Mouse (Mus musculus) liver, embryonic 13.5 days (tissue): ENCODE measurements around the gene Dgki. TPM values are rescaled to one million over a fixed set of nuclear protein-coding genes. Genes with fewer than 3 reads are reported as not detected.

Experiments used
- ATAC-seq: fragments of 200-750 bp; cut with Nextera tagmentation; 2 replicates; pipeline ENCODE4 v1.8.0; 2017; ENCODE audit warnings: low read depth, mild to moderate bottlenecking, moderate number of reproducible peaks, moderate library complexity
- DNase-seq: peaks from one replicate; pipeline ENCODE4 v3.0.0; 2022
- H3K27ac ChIP-seq: fragments of 300-500 bp; sonication (generic); 2 replicates; pipeline ENCODE4 v1.5.1; 2015; ENCODE audit warnings: moderate library complexity, mild to moderate bottlenecking, inconsistent platforms
- H3K27me3 ChIP-seq: fragments of 300-500 bp; sonication (generic); 2 replicates; pipeline ENCODE4 v1.6.1; 2015; ENCODE audit warnings: mild to moderate bottlenecking, inconsistent platforms
- H3K36me3 ChIP-seq: fragments of 300-500 bp; sonication (generic); 2 replicates; pipeline ENCODE4 v1.6.1; 2015; ENCODE audit warnings: mild to moderate bottlenecking, inconsistent platforms
- H3K4me1 ChIP-seq: fragments of 300-500 bp; sonication (generic); replicated peaks from 2 replicates; pipeline ENCODE4 v1.6.1; 2015; ENCODE audit warnings: inconsistent platforms
- H3K4me2 ChIP-seq: fragments of 300-500 bp; sonication (generic); 2 replicates; pipeline ENCODE4 v1.6.1; 2015; ENCODE audit warnings: inconsistent platforms, mild to moderate bottlenecking, moderate library complexity
- H3K4me3 ChIP-seq: fragments of 300-500 bp; sonication (generic); replicated peaks from 2 replicates; pipeline ENCODE4 v1.5.1; 2015; ENCODE audit warnings: mild to moderate bottlenecking, inconsistent platforms
- H3K9ac ChIP-seq: fragments of 300-500 bp; sonication (generic); 2 replicates; pipeline ENCODE4 v1.6.1; 2015; ENCODE audit warnings: mild to moderate bottlenecking, inconsistent platforms
- H3K9me3 ChIP-seq: fragments of 300-500 bp; sonication (generic); replicated peaks from 2 replicates; pipeline ENCODE4 v1.6.1; 2016; ENCODE audit warnings: inconsistent platforms
- WGBS: fragments of 180-500 bp; shearing (Covaris S2); methylation state at CpG from one replicate; pipeline ENCODE4 v1.1.7; 2015; ENCODE audit not compliant: insufficient replicate concordance; 5-methylcytosine and 5-hydroxymethylcytosine counted together
- polyA plus RNA-seq: library from polyadenylated mRNA; unstranded; fragments of >200 nt; fragmentation: Nextera tagmentation; extraction: Ambion mirVana; gene quantifications from 2 replicates; pipeline ENCODE4 v1.2.1, GENCODE M21; 2015

The Dgki gene
- polyA plus RNA-seq, 1 experiment from 2014 or later: 0.06 TPM

DNA sequence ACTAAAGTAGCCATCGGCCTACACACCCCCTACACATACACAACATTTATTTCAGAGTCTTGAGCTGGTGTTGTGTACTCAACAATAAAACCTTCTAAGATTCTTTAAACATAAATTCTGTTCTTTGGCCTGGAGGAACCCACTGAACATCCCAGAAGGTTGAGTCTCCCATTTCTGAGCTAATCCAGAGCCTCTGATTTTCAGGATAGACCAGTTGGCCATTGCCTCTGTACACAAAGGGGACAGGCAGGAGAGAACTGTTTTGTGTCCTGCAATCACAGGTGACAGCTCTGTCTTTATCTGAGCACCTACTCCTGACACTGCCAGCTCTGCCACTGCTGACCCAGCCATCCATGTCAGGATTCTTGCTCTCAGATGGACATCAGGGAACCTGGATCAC lies 8.8 kb downstream of the Dgki start:
- no peaks in the 10 kb centered on the region for H3K36me3 ChIP-seq
- H3K4me1 ChIP-seq: no peaks in the 10 kb centered on the region
- H3K27me3 ChIP-seq: no peaks in the 10 kb centered on the region
- ATAC-seq (no peak), DNase-seq (no peak)
- H3K4me3 ChIP-seq: no peak overlapping the region
- 71% methylated on average over 1 of the region's 1 CpGs for WGBS
- H3K27ac ChIP-seq: no peak overlapping the region
- no peak overlapping the region for H3K9ac ChIP-seq
- no peak overlapping the region for H3K4me2 ChIP-seq
- no peaks in the 10 kb centered on the region for H3K9me3 ChIP-seq

DNA sequence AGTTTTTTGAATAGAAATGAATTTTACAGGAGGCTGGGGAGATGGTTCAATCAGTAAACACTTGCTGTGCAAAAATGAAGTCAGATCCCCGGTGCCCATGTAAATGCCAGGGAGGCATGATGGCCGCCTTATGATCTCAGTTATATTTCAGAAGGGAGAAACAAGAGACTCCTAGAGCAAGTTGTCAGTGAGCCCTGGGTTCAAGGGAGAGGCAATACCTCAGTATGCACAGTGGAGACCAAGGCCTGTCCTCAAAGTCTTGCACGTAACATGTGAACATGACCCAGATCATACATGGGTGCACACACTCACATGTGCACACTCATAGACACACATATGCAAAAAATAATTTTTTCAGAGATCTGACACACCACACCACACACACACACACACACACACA lies 9.3 kb downstream of the Dgki start:
- Histone ChIP-seq H3K4me3 (no peak overlapping the region), H3K9ac (no peak overlapping the region), H3K4me2 (no peak overlapping the region), H3K27ac (no peak overlapping the region), H3K9me3 (no peaks in the 10 kb centered on the region), H3K4me1 (no peaks in the 10 kb centered on the region), H3K27me3 (no peaks in the 10 kb centered on the region), H3K36me3 (no peaks in the 10 kb centered on the region)
- WGBS: 77% methylated on average over 3 of the region's 3 CpGs
- DNase-seq: no peak
- no peak for ATAC-seq

DNA sequence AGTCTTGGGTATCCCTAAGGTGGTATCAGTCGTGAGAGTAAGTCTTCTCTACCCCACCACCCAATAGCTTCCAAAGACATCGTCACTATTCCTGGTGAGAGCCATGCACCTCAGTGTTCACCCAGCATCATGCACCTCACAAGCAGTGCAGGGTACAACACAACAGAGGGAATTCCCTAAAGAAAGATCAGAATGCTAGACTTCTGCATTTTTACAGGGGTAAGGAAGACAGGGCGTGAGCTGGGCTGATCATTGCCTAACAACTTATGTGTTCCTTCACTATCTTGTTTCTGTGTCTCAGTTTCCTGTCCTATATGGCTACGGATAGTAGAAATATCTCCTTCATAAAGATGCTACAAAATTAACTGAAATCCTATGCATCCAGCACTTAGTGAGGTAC lies 13.8 kb downstream of the Dgki start:
- no peaks in the 10 kb centered on the region for H3K4me1 ChIP-seq
- WGBS: 61% methylated on average over 4 of the region's 4 CpGs
- H3K27ac ChIP-seq: no peak overlapping the region
- no peak overlapping the region for H3K4me3 ChIP-seq
- H3K9me3 ChIP-seq: no peaks in the 10 kb centered on the region
- ATAC-seq (no peak), DNase-seq (no peak)
- H3K4me2 ChIP-seq: no peak overlapping the region
- no peaks in the 10 kb centered on the region for H3K36me3 ChIP-seq
- H3K9ac ChIP-seq: no peak overlapping the region
- H3K27me3 ChIP-seq: no peaks in the 10 kb centered on the region

- no peaks in the 10 kb centered on the region for H3K9me3 ChIP-seq
- no peaks in the 10 kb centered on the region for H3K36me3 ChIP-seq
- no peak overlapping the region for H3K9ac ChIP-seq
- H3K27ac ChIP-seq: no peak overlapping the region
- H3K4me3 ChIP-seq: no peak overlapping the region
- DNase-seq (no peak), ATAC-seq (no peak)
- H3K27me3 ChIP-seq: no peaks in the 10 kb centered on the region
- 59% methylated on average over 9 of the region's 9 CpGs for WGBS
- no peak overlapping the region for H3K4me2 ChIP-seq
- H3K4me1 ChIP-seq: no peaks in the 10 kb centered on the region
Observed at GRCm38 (mm10) chr6:37284879-37285278, 15.1 kb downstream of the Dgki start.

- no peaks in the 10 kb centered on the region for H3K9me3 ChIP-seq
- H3K4me2 ChIP-seq: no peak overlapping the region
- no peak overlapping the region for H3K4me3 ChIP-seq
- no peaks in the 10 kb centered on the region for H3K27me3 ChIP-seq
- H3K36me3 ChIP-seq: no peaks in the 10 kb centered on the region
- H3K27ac ChIP-seq: no peak overlapping the region
- ATAC-seq (no peak), DNase-seq (no peak)
- no peak overlapping the region for H3K9ac ChIP-seq
- H3K4me1 ChIP-seq: no peaks in the 10 kb centered on the region
- WGBS: 38% methylated on average over 2 of the region's 2 CpGs
Observed at GRCm38 (mm10) chr6:37283336-37283735, 16.6 kb downstream of the Dgki start.

- H3K4me2 ChIP-seq: no peak overlapping the region
- H3K4me1 ChIP-seq: no peaks in the 10 kb centered on the region
- H3K9ac ChIP-seq: no peak overlapping the region
- H3K36me3 ChIP-seq: no peaks in the 10 kb centered on the region
- no peak overlapping the region for H3K27ac ChIP-seq
- ATAC-seq: no peak
- no peak for DNase-seq
- H3K4me3 ChIP-seq: no peak overlapping the region
- WGBS: 38% methylated on average over 1 of the region's 1 CpGs
- no peaks in the 10 kb centered on the region for H3K27me3 ChIP-seq
- no peaks in the 10 kb centered on the region for H3K9me3 ChIP-seq
Observed at GRCm38 (mm10) chr6:37282659-37283058, 17.3 kb downstream of the Dgki start.

DNA sequence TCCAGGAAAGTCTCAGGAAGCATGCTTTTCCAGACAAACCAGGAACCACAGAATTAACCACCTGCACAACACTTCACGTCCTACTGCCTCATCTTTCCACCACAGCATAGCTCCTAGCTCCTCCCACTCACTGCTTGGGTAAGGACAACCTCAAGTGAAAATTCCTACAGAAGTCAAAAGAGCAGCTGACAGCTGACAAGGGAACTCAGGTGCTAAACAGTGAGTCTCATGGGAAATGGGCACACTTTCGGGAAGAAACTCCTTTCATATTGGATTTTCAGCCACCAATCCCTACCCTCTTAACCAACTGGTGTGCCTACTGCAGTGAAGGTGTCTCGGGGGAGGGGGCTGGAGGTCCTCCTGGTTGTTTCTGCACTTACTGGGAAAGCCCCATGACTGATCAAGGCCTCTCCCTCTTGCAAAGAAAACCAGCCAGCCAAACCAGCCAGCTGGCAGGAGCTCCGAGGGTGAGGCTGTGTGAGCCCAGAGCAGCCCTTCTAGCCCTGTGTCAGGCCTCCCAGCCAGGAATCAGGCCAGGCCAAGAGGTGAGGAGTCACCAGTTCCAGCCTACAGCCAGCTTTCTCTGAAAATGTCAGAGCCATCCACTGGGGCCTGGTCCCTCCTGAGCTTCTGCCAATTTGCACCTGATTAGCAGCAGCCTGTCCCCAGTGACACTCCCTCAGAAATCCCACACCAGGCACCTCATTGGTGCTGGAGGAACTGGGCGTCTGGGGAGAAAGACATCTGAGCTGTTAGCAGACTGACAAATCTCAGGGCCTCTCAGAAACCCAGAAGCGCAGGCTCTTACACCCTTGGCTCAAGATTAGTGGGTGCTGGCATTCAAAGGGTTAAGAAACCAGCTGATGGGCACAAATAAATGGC lies 22.9 kb downstream of the Dgki start:
- 45% methylated on average over 6 of the region's 6 CpGs for WGBS
- Histone ChIP-seq H3K4me2 (no peak overlapping the region), H3K4me3 (no peak overlapping the region), H3K27ac (no peak overlapping the region), H3K36me3 (no peaks in the 10 kb centered on the region), H3K27me3 (no peaks in the 10 kb centered on the region), H3K9ac (no peak overlapping the region), H3K4me1 (no peaks in the 10 kb centered on the region), H3K9me3 (no peaks in the 10 kb centered on the region)
- no peak for DNase-seq
- no peak for ATAC-seq

DNA sequence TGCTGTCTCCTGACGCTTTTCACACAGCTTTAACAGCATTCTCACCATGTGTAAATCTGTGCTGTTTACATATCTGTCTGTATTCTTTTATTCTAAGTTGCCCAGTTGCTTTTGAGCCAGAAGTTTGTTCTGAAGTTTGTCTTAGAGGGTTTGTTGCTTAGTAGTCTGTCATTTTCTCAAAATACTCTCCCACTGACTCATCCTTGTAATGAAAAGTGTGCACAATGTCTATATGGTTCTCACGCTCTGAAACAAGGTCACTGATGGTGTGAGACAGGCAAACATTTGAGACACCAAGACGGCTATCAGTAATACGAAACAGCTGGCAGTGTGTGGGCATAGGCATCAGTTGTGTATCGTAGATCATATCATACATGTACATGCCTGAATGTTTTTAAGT lies 23.8 kb downstream of the Dgki start:
- ATAC-seq (no peak), DNase-seq (no peak)
- Histone ChIP-seq H3K4me1 (no peaks in the 10 kb centered on the region), H3K9ac (no peak overlapping the region), H3K9me3 (no peaks in the 10 kb centered on the region), H3K27ac (no peak overlapping the region), H3K36me3 (no peaks in the 10 kb centered on the region), H3K4me3 (no peak overlapping the region), H3K27me3 (no peaks in the 10 kb centered on the region), H3K4me2 (no peak overlapping the region)
- 55% methylated on average over 5 of the region's 5 CpGs for WGBS

GRCm38 (mm10) chr6:37270905-37271591 lies 28.9 kb downstream of the Dgki start:
- ATAC-seq: no peak

DNA sequence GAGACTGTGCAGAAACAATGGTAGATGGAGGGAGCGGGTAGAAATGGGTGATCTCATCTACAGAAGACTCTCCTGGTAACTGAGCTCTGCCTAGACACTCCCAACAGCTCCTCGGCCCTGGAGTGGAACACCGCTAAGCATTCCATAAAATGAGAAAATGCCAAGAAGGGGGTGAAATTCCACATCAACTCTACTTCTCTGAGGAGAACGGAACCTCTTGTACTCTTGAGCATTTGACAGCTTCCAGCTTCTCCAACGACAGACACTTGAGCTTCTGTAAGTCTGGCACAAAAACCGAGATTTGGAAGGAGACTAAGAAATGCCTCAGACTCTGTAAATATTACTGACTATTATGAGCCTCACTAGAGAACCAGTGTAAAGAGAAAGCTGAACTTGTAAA lies 31.4 kb downstream of the Dgki start:
- Histone ChIP-seq H3K9ac (no peak overlapping the region), H3K4me3 (no peak overlapping the region), H3K27ac (no peak overlapping the region), H3K4me2 (no peak overlapping the region), H3K4me1 (no peaks in the 10 kb centered on the region), H3K9me3 (no peaks in the 10 kb centered on the region), H3K36me3 (no peaks in the 10 kb centered on the region), H3K27me3 (no peaks in the 10 kb centered on the region)
- DNase-seq (no peak), ATAC-seq (no peak)
- 74% methylated on average over 6 of the region's 6 CpGs for whole genome bisulfite sequencing

More at GRCm38 (mm10) chr6:37270905-37271591, 28.9 kb downstream of the Dgki start:
- H3K9ac ChIP-seq: no peak overlapping the region
- H3K9me3 ChIP-seq: no peaks in the 10 kb centered on the region
- DNase-seq: no peak
- H3K4me3 ChIP-seq: no peak overlapping the region
- no peak overlapping the region for H3K27ac ChIP-seq
- 55% methylated on average over 8 of the region's 8 CpGs for WGBS
- no peaks in the 10 kb centered on the region for H3K36me3 ChIP-seq
- no peak overlapping the region for H3K4me2 ChIP-seq
- no peaks in the 10 kb centered on the region for H3K27me3 ChIP-seq
- no peaks in the 10 kb centered on the region for H3K4me1 ChIP-seq

DNA sequence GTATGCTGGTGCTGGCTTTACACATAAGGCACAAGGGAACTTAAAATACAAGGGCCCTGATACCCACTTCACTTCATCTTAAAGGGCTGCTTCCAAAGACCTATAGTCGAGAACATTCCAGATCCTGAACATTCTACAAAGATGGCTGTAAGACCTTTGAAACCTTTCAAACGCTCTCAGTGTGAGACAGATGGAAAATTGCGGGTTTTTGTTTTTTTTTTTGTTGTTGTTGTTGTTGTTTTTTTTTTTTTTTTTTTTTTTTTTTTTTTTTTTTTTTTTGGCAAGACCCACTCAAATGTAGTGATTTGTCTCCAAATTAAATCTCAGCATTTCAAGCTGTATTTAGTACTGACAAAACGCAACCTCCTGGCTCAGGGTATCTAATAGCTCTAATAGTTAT lies 32.0 kb downstream of the Dgki start:
- no peak overlapping the region for H3K4me3 ChIP-seq
- 70% methylated on average over 4 of the region's 4 CpGs for WGBS
- no peaks in the 10 kb centered on the region for H3K36me3 ChIP-seq
- no peak overlapping the region for H3K27ac ChIP-seq
- no peak overlapping the region for H3K4me2 ChIP-seq
- no peak for DNase-seq
- no peaks in the 10 kb centered on the region for H3K9me3 ChIP-seq
- H3K4me1 ChIP-seq: no peaks in the 10 kb centered on the region
- ATAC-seq: no peak
- no peak overlapping the region for H3K9ac ChIP-seq
- H3K27me3 ChIP-seq: no peaks in the 10 kb centered on the region

DNA sequence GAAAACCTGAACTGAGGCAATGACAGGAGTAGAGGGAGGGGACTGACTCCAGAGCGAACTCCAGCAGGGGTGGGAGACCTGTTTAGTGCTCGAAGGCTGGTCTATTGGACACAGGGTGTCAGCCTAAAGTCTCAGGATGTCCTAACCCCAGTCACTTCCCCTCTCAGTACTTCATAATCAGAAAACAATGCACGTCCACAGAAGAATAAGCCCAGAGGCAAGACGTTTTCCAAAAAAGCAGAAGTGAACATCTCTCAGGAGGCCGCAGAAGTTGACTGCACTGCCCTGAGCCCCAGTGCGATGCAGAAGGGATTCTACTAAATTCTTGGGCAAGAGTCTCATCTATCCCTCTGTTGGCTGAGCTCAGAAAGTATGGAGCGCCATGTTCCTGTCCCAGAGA lies 37.5 kb downstream of the Dgki start:
- ATAC-seq (no peak), DNase-seq (no peak)
- Histone ChIP-seq H3K4me2 (no peak overlapping the region), H3K27ac (no peak overlapping the region), H3K36me3 (no peaks in the 10 kb centered on the region), H3K4me3 (no peak overlapping the region), H3K9me3 (no peaks in the 10 kb centered on the region), H3K4me1 (no peaks in the 10 kb centered on the region), H3K27me3 (no peaks in the 10 kb centered on the region), H3K9ac (no peak overlapping the region)
- 28% methylated on average over 7 of the region's 7 CpGs for WGBS
